Mouse (Mus musculus) myocyte (in vitro differentiated cells): Measurements from ENCODE around the gene Fam172a. TPM values are rescaled to one million over a fixed set of nuclear protein-coding genes. Genes with fewer than 3 reads are reported as not detected.

Experiments
- H3K27me3 ChIP-seq: one replicate; pipeline ENCODE4 v1.6.1; 2011; ENCODE audit not compliant: control insufficient read depth, insufficient read depth, insufficient read length
- H3K36me3 ChIP-seq: one replicate; pipeline ENCODE4 v1.6.1; 2011; ENCODE audit not compliant: control insufficient read depth, insufficient read depth
- H3K4me2 ChIP-seq: one replicate; pipeline ENCODE4 v1.6.1; 2011; ENCODE audit warnings: low read depth, control low read depth
- H3K4me3 ChIP-seq: one replicate; pipeline ENCODE4 v1.5.1; 2011; ENCODE audit warnings: mild to moderate bottlenecking, control low read depth, moderate library complexity
- H3K79me2 ChIP-seq: one replicate; pipeline ENCODE4 v1.6.1; 2011; ENCODE audit not compliant: control insufficient read depth, insufficient read depth
- H3ac ChIP-seq: one replicate; pipeline ENCODE4 v1.6.1; 2011; ENCODE audit not compliant: control insufficient read depth, insufficient read length
- CEBPB ChIP-seq: IDR thresholded peaks from 2 replicates; pipeline ENCODE4 v1.6.1; 2011; ENCODE audit warnings: mild to moderate bottlenecking, moderate library complexity; ENCODE audit not compliant: poor library complexity, insufficient read depth, severe bottlenecking
- E2F4 ChIP-seq: IDR thresholded peaks from one replicate; pipeline ENCODE4 v1.6.1; 2011; ENCODE audit warnings: mild to moderate bottlenecking, control low read depth, moderate library complexity; ENCODE audit not compliant: insufficient read depth
- MAX ChIP-seq: IDR thresholded peaks from one replicate; pipeline ENCODE4 v1.6.1; 2011; ENCODE audit warnings: low read depth, mild to moderate bottlenecking, control low read depth
- MYOD1 ChIP-seq, 3 experiments: IDR thresholded peaks; one replicate each; pipeline ENCODE4 v1.6.1; 2011; ENCODE audit warnings: control low read depth in 2 of 3, low read depth in 2 of 3, mild to moderate bottlenecking in 2 of 3, moderate library complexity in 1 of 3; ENCODE audit not compliant: insufficient read length in 2 of 3, control insufficient read depth in 1 of 3
- MYOG ChIP-seq, 3 experiments: IDR thresholded peaks; one replicate each; pipeline ENCODE4 v1.6.1; 2011; ENCODE audit warnings: control low read depth in 2 of 3, low read depth in 2 of 3, mild to moderate bottlenecking in 2 of 3; ENCODE audit not compliant: insufficient read length in 2 of 3, control insufficient read depth in 1 of 3, insufficient read depth in 1 of 3
- POLR2A ChIP-seq: IDR thresholded peaks from one replicate; pipeline ENCODE4 v1.6.1; 2011; ENCODE audit warnings: low read depth, mild to moderate bottlenecking, control low read depth, moderate library complexity; ENCODE audit not compliant: insufficient read length
- POLR2AphosphoS2 ChIP-seq: IDR thresholded peaks from one replicate; pipeline ENCODE4 v1.6.1; 2011; ENCODE audit warnings: low read depth, control low read depth; ENCODE audit not compliant: insufficient read length
- REST ChIP-seq: IDR thresholded peaks from one replicate; pipeline ENCODE4 v1.6.1; 2011; ENCODE audit warnings: mild to moderate bottlenecking, control low read depth, moderate library complexity; ENCODE audit not compliant: insufficient read depth, insufficient read length
- SRF ChIP-seq: IDR thresholded peaks from one replicate; pipeline ENCODE4 v1.6.1; 2011; ENCODE audit warnings: low read depth; ENCODE audit not compliant: control insufficient read depth, insufficient read length
- TCF12 ChIP-seq: IDR thresholded peaks from one replicate; pipeline ENCODE4 v1.6.1; 2011; ENCODE audit warnings: mild to moderate bottlenecking, control low read depth; ENCODE audit not compliant: poor library complexity, insufficient read depth, severe bottlenecking
- TCF3 ChIP-seq: IDR thresholded peaks from one replicate; pipeline ENCODE4 v1.6.1; 2011; ENCODE audit warnings: low read depth, control low read depth; ENCODE audit not compliant: insufficient read length
- USF1 ChIP-seq: IDR thresholded peaks from one replicate; pipeline ENCODE4 v1.6.1; 2011; ENCODE audit warnings: low read depth, mild to moderate bottlenecking, control low read depth, moderate library complexity
- polyA plus RNA-seq: library from polyadenylated mRNA; unstranded; fragments of >200 nt; fragmentation: generic; extraction: Trizol; gene quantifications from one replicate; pipeline ENCODE4 v1.2.1, GENCODE M21; 2012; ENCODE audit warnings: missing spikeins

Gene Fam172a
- polyA plus RNA-seq, 1 experiment = 6.5 TPM

DNA sequence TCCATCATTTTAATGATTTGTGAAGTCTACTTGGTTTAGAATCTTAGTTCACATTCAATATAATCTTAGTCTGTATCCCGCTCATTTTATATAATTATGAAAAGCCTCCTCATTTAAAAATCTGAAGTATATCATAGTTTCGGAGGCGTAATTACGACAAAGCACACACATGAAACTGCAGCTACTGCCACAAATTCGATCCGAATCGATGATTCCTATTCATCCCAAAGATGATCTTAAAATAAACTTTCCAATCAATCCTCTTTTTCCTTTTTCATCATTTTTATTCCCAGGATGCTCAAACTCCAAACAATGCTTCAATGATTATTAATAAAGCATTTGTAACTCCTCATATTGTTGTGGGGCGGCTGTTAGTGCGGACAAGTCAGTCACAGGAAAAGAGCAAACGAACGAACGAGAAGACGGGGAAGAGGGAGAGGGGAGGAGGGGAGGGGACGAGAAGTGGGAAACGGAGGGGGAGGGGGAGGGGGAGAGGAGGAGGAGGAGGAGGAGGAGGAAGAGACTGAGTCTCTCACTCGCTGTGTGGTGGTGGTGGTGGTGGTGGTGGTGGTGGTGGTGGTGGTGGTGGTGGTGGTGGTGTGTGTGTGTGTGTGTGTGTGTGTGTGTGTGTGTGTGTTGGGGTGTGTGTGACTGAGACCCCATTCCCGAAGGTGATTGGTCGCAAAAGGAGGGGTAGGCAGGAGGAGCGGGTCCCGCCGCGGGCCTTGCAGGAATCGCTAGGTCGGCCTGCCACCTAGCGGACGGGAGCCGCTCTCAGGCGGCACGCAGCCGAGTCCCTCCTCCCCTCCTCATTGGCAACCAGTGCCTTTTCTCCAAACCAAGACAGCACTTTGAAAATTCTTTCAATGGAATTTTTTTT lies 499.4 kb downstream of the Fam172a start:
- Histone ChIP-seq H3K36me3 (no peaks in the 10 kb centered on the region), H3K27me3 (no peaks in the 10 kb centered on the region), H3K4me2 (peak overlapping the region; percentile 100), H3ac (peak overlapping the region; percentile 52), H3K4me3 (peak overlapping the region; percentile 78), H3K79me2 (peaks cover 24% of the 10 kb centered on the region)
- TF ChIP-seq E2F4 (no peak), POLR2AphosphoS2 (peak; percentile 90), CEBPB (no peak), POLR2A (peak; percentile 55), USF1 (no peak)

DNA sequence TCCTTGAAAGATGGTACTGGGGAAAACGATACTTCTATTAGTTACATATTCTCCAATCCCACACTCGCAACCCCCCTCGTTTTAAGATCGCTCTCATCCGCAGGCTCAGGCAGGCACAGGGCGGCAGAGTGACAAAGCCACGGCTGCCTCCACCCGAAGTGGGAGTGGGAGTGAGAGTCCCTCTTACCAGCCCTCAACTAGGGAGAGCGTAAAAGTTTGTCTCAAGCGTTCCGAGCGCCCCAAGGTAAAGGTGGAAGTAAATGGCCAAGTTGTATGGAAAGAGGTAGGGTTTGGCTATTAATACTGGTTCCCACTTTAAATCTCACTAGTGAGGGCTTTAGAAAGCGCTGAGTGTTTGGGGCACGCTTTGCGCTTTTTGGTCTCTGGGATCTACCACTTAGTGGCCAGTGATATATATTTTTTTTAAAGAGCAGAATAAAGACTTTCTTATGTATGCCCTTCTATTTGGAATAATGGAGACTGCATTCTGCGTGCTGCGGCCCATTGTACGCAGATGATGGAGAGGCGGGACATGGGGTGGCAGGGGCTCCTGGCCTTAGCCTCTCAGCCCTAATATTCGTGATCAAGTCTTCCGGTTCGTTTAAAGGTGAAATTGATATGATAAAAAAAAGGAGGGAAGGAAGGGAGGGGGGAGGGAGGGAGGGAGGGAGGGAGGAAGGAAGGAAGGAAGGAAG lies 500.2 kb downstream of the Fam172a start:
- no peaks in the 10 kb centered on the region for H3K27me3 ChIP-seq
- peaks cover 29% of the 10 kb centered on the region for H3K79me2 ChIP-seq
- H3K4me3 ChIP-seq = peak overlapping the region; percentile 78
- peak overlapping the region; percentile 99 for H3K4me2 ChIP-seq
- H3ac ChIP-seq = peak overlapping the region; percentile 52
- TF ChIP-seq REST (no peak), SRF (no peak), TCF3 (no peak), POLR2AphosphoS2 (no peak), CEBPB (no peak), POLR2A (no peak), TCF12 (no peak), E2F4 (no peak)
- H3K36me3 ChIP-seq = no peaks in the 10 kb centered on the region

DNA sequence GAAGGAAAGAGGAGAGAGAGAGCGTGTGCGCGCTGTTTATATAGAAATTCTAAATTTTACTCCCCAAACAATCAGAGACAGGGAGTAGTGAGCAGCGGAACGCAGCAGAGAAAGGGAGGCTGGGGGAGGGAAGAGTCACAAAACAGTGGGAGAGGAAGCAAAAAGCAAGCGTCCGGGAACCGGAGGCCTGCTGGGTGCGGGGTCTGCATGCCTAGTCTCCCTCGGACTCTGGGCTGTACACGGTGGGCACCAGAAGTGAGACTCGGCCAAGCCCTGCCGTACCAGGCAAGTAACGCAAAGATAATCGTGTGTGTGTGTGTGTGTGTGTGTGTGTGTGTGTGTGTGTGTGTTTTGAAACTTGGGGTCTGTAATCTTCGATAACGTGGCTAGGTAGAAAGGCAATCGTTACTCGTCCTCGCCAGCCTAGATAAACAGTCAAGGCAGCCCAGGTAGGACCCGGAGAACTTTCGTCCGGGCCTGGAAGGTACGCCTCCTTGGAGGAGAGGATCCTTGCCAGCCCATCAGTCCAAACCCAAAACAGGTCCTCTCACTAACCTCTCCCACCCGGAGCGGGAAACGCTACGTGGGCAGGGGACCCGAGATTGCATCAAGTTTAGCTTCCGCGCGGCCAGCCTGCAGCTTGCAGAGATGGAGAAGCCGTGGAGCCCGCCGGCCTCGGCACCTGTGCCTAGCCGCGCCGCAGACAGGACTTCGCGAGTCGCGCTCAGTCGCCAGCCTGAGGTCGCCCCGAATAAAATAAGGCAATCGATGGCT lies 500.9 kb downstream of the Fam172a start:
- Histone ChIP-seq H3K4me3 (peak overlapping the region; percentile 78), H3K36me3 (no peaks in the 10 kb centered on the region), H3K27me3 (no peaks in the 10 kb centered on the region), H3K4me2 (peak overlapping the region; percentile 99), H3ac (peak overlapping the region; percentile 52), H3K79me2 (peaks cover 22% of the 10 kb centered on the region)
- TF ChIP-seq SRF = no peak
- no peak for TF ChIP-seq MAX
- peak; percentile 35 for TF ChIP-seq POLR2A
- peak; percentile 20 for TF ChIP-seq POLR2AphosphoS2
- no peak for TF ChIP-seq E2F4
- TF ChIP-seq MYOD1 (IDR thresholded peaks at IDR 0.05; ENCODE audit: control insufficient read depth in 1 of 3, insufficient read length in 2 of 3, low read depth in 2 of 3) = peak in 1 of 3 experiments; percentile 11
- no peak for TF ChIP-seq CEBPB
- TF ChIP-seq MYOG (IDR thresholded peaks at IDR 0.05; ENCODE audit: control insufficient read depth in 1 of 3, insufficient read depth in 1 of 3, insufficient read length in 2 of 3, low read depth in 2 of 3) = no peak
- TF ChIP-seq TCF12 = no peak
- no peak for TF ChIP-seq REST
- no peak for TF ChIP-seq TCF3
- no peak for TF ChIP-seq USF1

DNA sequence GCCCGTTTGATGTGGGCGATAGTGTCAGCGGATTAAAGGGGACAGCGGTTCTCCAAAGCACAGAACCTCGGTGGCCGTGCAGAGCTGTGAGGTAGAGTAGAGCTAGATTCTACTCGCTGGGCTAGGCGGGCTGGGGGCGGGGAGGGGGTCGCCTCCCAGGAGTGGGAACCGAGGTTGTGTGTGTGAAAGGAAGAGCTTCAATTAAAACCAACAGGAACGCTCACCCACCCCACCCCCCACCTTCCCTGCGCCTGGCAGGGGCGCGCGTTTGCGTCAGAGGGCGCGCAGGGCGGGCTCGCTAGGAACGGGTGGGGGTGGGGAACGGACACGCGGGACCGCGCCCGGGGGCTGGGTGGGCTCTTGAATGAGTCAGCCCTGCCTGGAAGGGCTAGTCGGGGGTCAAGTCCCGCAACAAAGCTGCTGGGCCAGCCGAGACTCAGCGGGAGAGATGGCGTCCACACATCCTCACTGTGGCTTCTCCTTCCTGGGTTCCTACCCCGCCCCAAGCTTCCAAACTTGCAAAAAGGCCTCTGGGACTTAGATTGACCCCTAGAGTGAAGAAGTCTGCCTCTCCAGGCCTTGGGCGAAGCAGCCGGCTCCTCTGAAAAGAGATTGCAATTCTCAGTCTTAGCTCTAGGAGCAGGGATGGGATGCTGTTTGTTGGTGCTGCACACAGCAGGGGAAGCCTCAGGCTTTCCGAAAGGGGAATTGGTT lies 501.7 kb downstream of the Fam172a start:
- Histone ChIP-seq H3K4me2 (peak overlapping the region; percentile 99), H3ac (peak overlapping the region; percentile 52), H3K79me2 (peaks cover 22% of the 10 kb centered on the region), H3K27me3 (no peaks in the 10 kb centered on the region), H3K4me3 (peak overlapping the region; percentile 78), H3K36me3 (no peaks in the 10 kb centered on the region)
- TF ChIP-seq REST (no peak), MAX (no peak), POLR2AphosphoS2 (peak; percentile 41), MYOG (IDR thresholded peaks at IDR 0.05; ENCODE audit: control insufficient read depth in 1 of 3, insufficient read depth in 1 of 3, insufficient read length in 2 of 3, low read depth in 2 of 3) (no peak), TCF3 (no peak), USF1 (no peak), CEBPB (no peak), POLR2A (peak; percentile 58), SRF (no peak), E2F4 (peak; percentile 24), TCF12 (no peak), MYOD1 (IDR thresholded peaks at IDR 0.05; ENCODE audit: control insufficient read depth in 1 of 3, insufficient read length in 2 of 3, low read depth in 2 of 3) (no peak)
